Mouse (Mus musculus) fat pad, adult 2 months (tissue): ENCODE measurements around the gene 6330403K07Rik.

Experiments used
- DNase-seq: peaks from one replicate; pipeline ENCODE4 v3.0.0-alpha.2; 2011; ENCODE audit warnings: low read depth, low spot score; ENCODE audit errors: extremely low read depth

6330403K07Rik gene

DNA sequence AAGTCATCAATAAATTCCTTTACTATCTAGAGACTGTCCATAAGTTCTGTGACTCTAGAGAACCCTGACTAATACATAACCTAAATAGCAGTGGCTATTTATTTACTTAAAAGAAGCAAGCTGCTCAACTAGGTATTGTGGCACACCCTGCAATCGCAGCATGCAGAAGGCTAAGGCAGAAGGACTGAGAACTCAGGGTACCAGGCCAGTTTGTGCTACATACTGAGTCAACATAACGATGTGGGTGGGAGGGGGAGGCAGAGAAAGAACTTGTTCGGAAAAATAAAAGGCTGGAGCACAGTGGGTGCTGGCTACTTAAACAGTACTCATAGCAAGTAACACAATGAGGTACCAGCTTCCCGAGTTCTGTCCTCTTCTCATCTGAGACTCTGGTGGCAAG lies 32.1 kb downstream of the 6330403K07Rik start:
- no peak for DNase-seq

DNA sequence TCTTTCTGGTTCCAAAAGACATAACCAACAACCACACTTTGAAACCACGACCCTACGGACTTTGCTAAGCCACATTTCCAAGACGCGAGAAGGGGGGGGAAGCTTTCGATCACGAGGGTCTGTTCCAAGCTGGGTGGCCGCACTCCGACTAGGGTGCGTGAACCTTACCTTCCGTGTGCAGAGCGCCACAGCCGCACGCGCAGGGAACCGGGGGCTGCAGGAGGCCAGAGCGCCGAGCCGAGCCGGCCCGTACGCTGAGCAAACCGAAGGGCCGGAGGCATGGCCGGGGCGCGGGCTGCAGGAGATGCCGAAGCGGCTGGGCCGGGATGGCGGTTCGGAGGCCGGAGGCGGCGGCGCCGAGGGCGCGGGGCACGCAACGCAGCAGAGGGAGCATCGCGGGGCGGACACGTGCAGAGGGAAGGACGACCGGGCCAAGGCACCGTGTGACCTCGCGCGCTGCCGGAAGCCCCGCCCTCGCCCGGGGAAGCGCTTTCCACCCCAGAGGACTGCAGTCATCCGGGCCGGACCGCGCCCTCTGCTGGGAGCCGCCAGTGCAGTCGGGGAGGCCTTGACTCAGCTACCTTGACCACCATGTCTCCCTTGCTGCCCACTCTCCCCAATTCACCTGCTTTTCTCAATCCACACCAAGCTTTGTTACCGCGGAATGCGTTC lies 50.6 kb downstream of the 6330403K07Rik start, which contains the start of gene C1qbp:
Gene C1qbp (minus strand): TSS at position 470 of the 672 bp plus-strand sequence.
- no peak for DNase-seq

DNA sequence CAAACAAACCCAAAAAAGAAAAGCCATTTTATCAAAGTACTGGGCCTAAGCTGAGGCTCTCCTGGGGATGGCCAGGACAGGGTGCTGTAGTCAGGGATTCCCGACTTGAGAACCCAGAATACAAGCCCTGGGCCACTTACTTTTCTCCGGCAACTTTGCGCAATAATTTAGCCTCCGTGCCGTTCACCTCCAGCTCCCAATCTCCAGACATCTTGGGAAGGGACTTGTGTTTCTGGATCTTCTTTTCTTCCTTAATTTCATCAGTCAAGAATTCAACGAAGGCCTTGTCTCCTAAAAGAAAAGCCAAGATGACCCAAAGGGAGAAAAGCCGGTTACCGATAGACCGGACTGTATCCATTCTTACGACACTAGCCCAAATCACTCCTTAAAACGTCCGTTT lies 51.3 kb downstream of the 6330403K07Rik start:
- DNase-seq: no peak
